Mouse (Mus musculus) hindbrain, embryonic 12.5 days (tissue): Measurements from ENCODE around the gene Srxn1. TPM values are rescaled to one million over a fixed set of nuclear protein-coding genes. Genes with fewer than 3 reads are reported as not detected.

Source experiments
- ATAC-seq: fragments of 200-750 bp; cut with Nextera tagmentation; 2 replicates; pipeline ENCODE4 v1.8.0; 2017; ENCODE audit warnings: moderate TSS enrichment; ENCODE audit not compliant: low FRiP score
- H3K27ac ChIP-seq: fragments of 300-500 bp; sonication (generic); 2 replicates; pipeline ENCODE4 v1.5.1; 2016; ENCODE audit warnings: mild to moderate bottlenecking
- H3K27me3 ChIP-seq: fragments of 300-500 bp; sonication (generic); 2 replicates; pipeline ENCODE4 v1.6.1; 2016; ENCODE audit warnings: mild to moderate bottlenecking
- H3K36me3 ChIP-seq: fragments of 300-500 bp; sonication (generic); 2 replicates; pipeline ENCODE4 v1.6.1; 2016; ENCODE audit warnings: mild to moderate bottlenecking
- H3K4me1 ChIP-seq: fragments of 300-500 bp; sonication (generic); 2 replicates; pipeline ENCODE4 v1.6.1; 2016
- H3K4me2 ChIP-seq: fragments of 300-500 bp; sonication (generic); replicated peaks from 2 replicates; pipeline ENCODE4 v1.6.1; 2016; ENCODE audit warnings: mild to moderate bottlenecking
- H3K4me3 ChIP-seq: fragments of 300-500 bp; sonication (generic); 2 replicates; pipeline ENCODE4 v1.5.1; 2016; ENCODE audit warnings: mild to moderate bottlenecking
- H3K9ac ChIP-seq: fragments of 300-500 bp; sonication (generic); 2 replicates; pipeline ENCODE4 v1.6.1; 2016; ENCODE audit warnings: mild to moderate bottlenecking, moderate library complexity
- H3K9me3 ChIP-seq: fragments of 300-500 bp; sonication (generic); replicated peaks from 2 replicates; pipeline ENCODE4 v1.6.1; 2016; ENCODE audit warnings: mild to moderate bottlenecking
- WGBS: fragments of 180-500 bp; shearing (Covaris S2); methylation state at CpG from one replicate; pipeline ENCODE4 v1.1.7; 2016; 5-methylcytosine and 5-hydroxymethylcytosine counted together
- polyA plus RNA-seq: library from polyadenylated mRNA; unstranded; fragments of >200 nt; fragmentation: Nextera tagmentation; extraction: Ambion mirVana; gene quantifications from 2 replicates; pipeline ENCODE4 v1.2.1, GENCODE M21; 2016

Gene Srxn1
- polyA plus RNA-seq, 1 experiment from 2014 or later, result 13.8 TPM

GRCm38 (mm10) chr2:152080685-152081541 lies 24.4 kb upstream of the Srxn1 start, which contains the start of gene Scrt2:
Gene Scrt2, plus strand, starts transcription at chr2:152081529.
- peak within 1 kb of the TSS; percentile 98 for H3K27ac ChIP-seq
- peaks cover 44% of the 10 kb centered on the region for H3K4me1 ChIP-seq
- ATAC-seq, result peak; percentile 80
- H3K27me3 ChIP-seq, result peaks cover 18% of the 10 kb centered on the region
- H3K9me3 ChIP-seq, result no peaks in the 10 kb centered on the region
- peak within 1 kb of the TSS; percentile 72 for H3K4me2 ChIP-seq
- 2% methylated on average over 24 of the region's 24 CpGs for WGBS
- H3K36me3 ChIP-seq, result no peaks in the 10 kb centered on the region
- H3K4me3 ChIP-seq, result peak within 1 kb of the TSS; percentile 81
- peak within 1 kb of the TSS; percentile 97 for H3K9ac ChIP-seq

- peak; percentile 85 for ATAC-seq
- H3K4me2 ChIP-seq, result peak overlapping the region; percentile 72
- peaks cover 50% of the 10 kb centered on the region for H3K4me1 ChIP-seq
- H3K4me3 ChIP-seq, result peak overlapping the region; percentile 81
- WGBS, result under 1% methylated on average over 79 of the region's 81 CpGs
- peak overlapping the region; percentile 97 for H3K9ac ChIP-seq
- H3K9me3 ChIP-seq, result no peaks in the 10 kb centered on the region
- H3K27ac ChIP-seq, result peak overlapping the region; percentile 98
- no peaks in the 10 kb centered on the region for H3K36me3 ChIP-seq
- H3K27me3 ChIP-seq, result peaks cover 17% of the 10 kb centered on the region
These were observed 23.5 kb upstream of the Srxn1 start for GRCm38 (mm10) chr2:152081641-152082448.

- H3K9ac ChIP-seq, result peak overlapping the region; percentile 97
- H3K27me3 ChIP-seq, result peaks cover 17% of the 10 kb centered on the region
- H3K4me3 ChIP-seq, result peak overlapping the region; percentile 81
- 14% methylated on average over 7 of the region's 7 CpGs for WGBS
- no peak for ATAC-seq
- peaks cover 58% of the 10 kb centered on the region for H3K4me1 ChIP-seq
- H3K36me3 ChIP-seq, result peaks cover under 1% of the 10 kb centered on the region; the same call in 1 of the 2 replicates
- peak overlapping the region; percentile 72 for H3K4me2 ChIP-seq
- H3K27ac ChIP-seq, result peak overlapping the region; percentile 98
- H3K9me3 ChIP-seq, result no peaks in the 10 kb centered on the region
These were observed 22.6 kb upstream of the Srxn1 start for GRCm38 (mm10) chr2:152082456-152083285.

- peak overlapping the region; percentile 72 for H3K4me2 ChIP-seq
- peak overlapping the region; percentile 97 for H3K9ac ChIP-seq
- H3K4me1 ChIP-seq, result peaks cover 66% of the 10 kb centered on the region
- H3K9me3 ChIP-seq, result no peaks in the 10 kb centered on the region
- H3K27me3 ChIP-seq, result peaks cover 17% of the 10 kb centered on the region
- peak overlapping the region; percentile 98 for H3K27ac ChIP-seq
- ATAC-seq, result no peak
- H3K36me3 ChIP-seq, result peaks cover 8% of the 10 kb centered on the region; the same call in 1 of the 2 replicates
- WGBS, result 58% methylated on average over 4 of the region's 4 CpGs
- peak overlapping the region; percentile 81 for H3K4me3 ChIP-seq
These were observed 21.9 kb upstream of the Srxn1 start for GRCm38 (mm10) chr2:152083411-152083810.

- peak overlapping the region; percentile 97 for H3K9ac ChIP-seq
- peak overlapping the region; percentile 98 for H3K27ac ChIP-seq
- no peak for ATAC-seq
- 22% methylated on average over 6 of the region's 6 CpGs for WGBS
- peak overlapping the region; percentile 72 for H3K4me2 ChIP-seq
- peak overlapping the region; percentile 81 for H3K4me3 ChIP-seq
- peaks cover 13% of the 10 kb centered on the region; the same call in 1 of the 2 replicates for H3K36me3 ChIP-seq
- H3K27me3 ChIP-seq, result peaks cover 17% of the 10 kb centered on the region
- no peaks in the 10 kb centered on the region for H3K9me3 ChIP-seq
- H3K4me1 ChIP-seq, result peaks cover 66% of the 10 kb centered on the region
These were observed 21.0 kb upstream of the Srxn1 start for GRCm38 (mm10) chr2:152084298-152084697.

GRCm38 (mm10) chr2:152085414-152085813 lies 19.9 kb upstream of the Srxn1 start:
- peaks cover 14% of the 10 kb centered on the region for H3K27me3 ChIP-seq
- no peaks in the 10 kb centered on the region for H3K9me3 ChIP-seq
- H3K4me1 ChIP-seq, result peaks cover 66% of the 10 kb centered on the region
- H3K4me2 ChIP-seq, result peak overlapping the region; percentile 72
- H3K4me3 ChIP-seq, result peak overlapping the region; percentile 81
- peaks cover 17% of the 10 kb centered on the region; the same call in 1 of the 2 replicates for H3K36me3 ChIP-seq
- H3K27ac ChIP-seq, result peak overlapping the region; percentile 98; the same call in 1 of the 2 replicates
- WGBS, result 76% methylated on average over 6 of the region's 6 CpGs
- H3K9ac ChIP-seq, result peak overlapping the region; percentile 97; the same call in 1 of the 2 replicates
- no peak for ATAC-seq

GRCm38 (mm10) chr2:152086451-152086850 lies 18.9 kb upstream of the Srxn1 start:
- no peak for ATAC-seq
- Histone ChIP-seq H3K4me2 (peak overlapping the region; percentile 72), H3K36me3 (peaks cover 20% of the 10 kb centered on the region; the same call in 1 of the 2 replicates), H3K9me3 (no peaks in the 10 kb centered on the region), H3K9ac (peak overlapping the region; percentile 27), H3K4me1 (peaks cover 69% of the 10 kb centered on the region), H3K27ac (peak overlapping the region; percentile 53), H3K27me3 (peaks cover 16% of the 10 kb centered on the region), H3K4me3 (peak overlapping the region; percentile 81)
- 62% methylated on average over 6 of the region's 6 CpGs for WGBS

- 71% methylated on average over 5 of the region's 5 CpGs for WGBS
- peak overlapping the region; percentile 72 for H3K4me2 ChIP-seq
- H3K27me3 ChIP-seq, result peaks cover 18% of the 10 kb centered on the region
- H3K27ac ChIP-seq, result peak overlapping the region; percentile 53
- H3K9ac ChIP-seq, result peak overlapping the region; percentile 27
- peaks cover 69% of the 10 kb centered on the region for H3K4me1 ChIP-seq
- H3K4me3 ChIP-seq, result peak overlapping the region; percentile 81
- H3K36me3 ChIP-seq, result peaks cover 20% of the 10 kb centered on the region; the same call in 1 of the 2 replicates
- no peak for ATAC-seq
- no peaks in the 10 kb centered on the region for H3K9me3 ChIP-seq
These were observed 18.2 kb upstream of the Srxn1 start for GRCm38 (mm10) chr2:152087111-152087510.

GRCm38 (mm10) chr2:152089078-152089477 lies 16.2 kb upstream of the Srxn1 start:
- H3K4me1 ChIP-seq, result peaks cover 83% of the 10 kb centered on the region
- H3K9ac ChIP-seq, result no peak overlapping the region

GRCm38 (mm10) chr2:152089581-152089980 lies 15.7 kb upstream of the Srxn1 start:
- H3K27me3 ChIP-seq, result peaks cover 30% of the 10 kb centered on the region
- no peaks in the 10 kb centered on the region for H3K9me3 ChIP-seq
- 0 out of 2 replicates have a peak overlapping the region, but pooled peaks have one; percentile 9 for H3K4me2 ChIP-seq
- H3K4me3 ChIP-seq, result no peak overlapping the region
- ATAC-seq, result no peak
- peaks cover 31% of the 10 kb centered on the region for H3K36me3 ChIP-seq
- H3K4me1 ChIP-seq, result peaks cover 87% of the 10 kb centered on the region
- 80% methylated on average over 5 of the region's 5 CpGs for WGBS
- H3K9ac ChIP-seq, result no peak overlapping the region
- H3K27ac ChIP-seq, result 0 out of 2 replicates have a peak overlapping the region, but pooled peaks have one; percentile 0

More at GRCm38 (mm10) chr2:152089078-152089477, 16.2 kb upstream of the Srxn1 start:
- Histone ChIP-seq H3K4me2 (0 out of 2 replicates have a peak overlapping the region, but pooled peaks have one; percentile 9), H3K27ac (no peak overlapping the region), H3K9me3 (no peaks in the 10 kb centered on the region), H3K4me3 (no peak overlapping the region), H3K27me3 (peaks cover 25% of the 10 kb centered on the region), H3K36me3 (peaks cover 26% of the 10 kb centered on the region)
- no peak for ATAC-seq
- WGBS, result 9% methylated on average over 4 of the region's 4 CpGs

GRCm38 (mm10) chr2:152090486-152090885 lies 14.8 kb upstream of the Srxn1 start:
- no peak overlapping the region for H3K9ac ChIP-seq
- H3K36me3 ChIP-seq, result peaks cover 31% of the 10 kb centered on the region
- 76% methylated on average over 5 of the region's 5 CpGs for WGBS
- peaks cover 39% of the 10 kb centered on the region for H3K27me3 ChIP-seq
- no peak overlapping the region for H3K4me3 ChIP-seq
- ATAC-seq, result no peak
- H3K4me1 ChIP-seq, result peaks cover 87% of the 10 kb centered on the region
- H3K9me3 ChIP-seq, result no peaks in the 10 kb centered on the region
- H3K27ac ChIP-seq, result peak overlapping the region; percentile 35
- 0 out of 2 replicates have a peak overlapping the region, but pooled peaks have one; percentile 1 for H3K4me2 ChIP-seq
